Comparison of ENCODE assay signal across 28 mouse cellular contexts in genomic region chr11:35055496-35056125, GRCm38 (mm10).
A peak's percentile ranks its signal among the peaks of the same experiment; 100 is the strongest.
DNase-seq lines count a peak whose midpoint lies in the region; ATAC-seq and TF ChIP-seq lines count a peak whose summit lies in the region.
"Had no signal": no experiment of that assay in that cellular context is flagged by ENCODE, and none has a peak within 500 bp of the region (broad histone marks: within the 10 kb centered on the region; RNA-seq: fewer than 3 reads in every experiment).

No protein-coding gene starts in this region.

- no peaks in the 10 kb centered on the region for H3K9me3 ChIP-seq in limb, embryonic 11.5 days (ENCODE audit: control insufficient read depth, low read length)
- H3K9me3 ChIP-seq: embryonic facial prominence, embryonic 12.5 days; forebrain, embryonic 12.5 days; heart, embryonic 15.5 days; neural tube, embryonic 15.5 days had no signal

- H3K27ac ChIP-seq in limb, embryonic 11.5 days (replicated peaks; ENCODE audit: low read depth, low read length) = peak overlapping the region; percentile 21; the same call in 1 of the 2 replicates
- H3K27ac ChIP-seq: embryonic facial prominence, embryonic 12.5 days; forebrain, embryonic 12.5 days; gastrocnemius, adult 2 months; heart, embryonic 15.5 days; hindbrain, embryonic 14.5 days; neural tube, embryonic 15.5 days had no signal

- H3K4me3 ChIP-seq in lung, adult 2 months (replicated peaks; ENCODE audit: extremely low read depth, low read depth, low read length) = no peak overlapping the region
- no peak overlapping the region for H3K4me3 ChIP-seq in limb, embryonic 11.5 days (ENCODE audit: low read depth, low read length)
- H3K4me3 ChIP-seq: embryonic facial prominence, embryonic 12.5 days; erythroblast, embryonic 14.5 days; forebrain, embryonic 12.5 days; gastrocnemius, adult 2 months; heart, embryonic 15.5 days; neural tube, embryonic 15.5 days had no signal

- 60% methylated on average over 7 of the region's 7 CpGs for WGBS in lung, adult 2 months
- WGBS in limb, embryonic 11.5 days = 38% methylated on average over 7 of the region's 7 CpGs

- H3K36me3 ChIP-seq in limb, embryonic 11.5 days (ENCODE audit: control insufficient read depth, insufficient read depth, low read length) = no peaks in the 10 kb centered on the region
- H3K36me3 ChIP-seq: embryonic facial prominence, embryonic 12.5 days; forebrain, embryonic 12.5 days; heart, embryonic 15.5 days; neural tube, embryonic 15.5 days had no signal

- no peak for TF ChIP-seq CTCF in lung, adult 2 months (IDR thresholded peaks at IDR 0.05; ENCODE audit: insufficient read depth, low read length)

- H3K9ac ChIP-seq in limb, embryonic 11.5 days (ENCODE audit: low read length) = no peak overlapping the region
- H3K9ac ChIP-seq: embryonic facial prominence, embryonic 12.5 days; forebrain, embryonic 12.5 days; heart, embryonic 15.5 days; hindbrain, embryonic 14.5 days; liver, postnatal 0 days; neural tube, embryonic 15.5 days had no signal

- peak; percentile 9 for DNase-seq in lung, postnatal 14 days
- no peak for DNase-seq in lung, adult 2 months
- DNase-seq in adrenal gland, postnatal 14 days = peak; percentile 63
- peak; percentile 56 for DNase-seq in limb, embryonic 11.5 days (ENCODE audit: low spot score)
- DNase-seq in testis, postnatal 10 days (ENCODE audit: low spot score) = peak; percentile 43
- no peak for DNase-seq in kidney, postnatal 14 days
- DNase-seq in kidney, postnatal 4 days = no peak
- DNase-seq in c-Kit-positive CD71-positive TER-119-positive erythroid progenitor cells, embryonic 14.5 days (ENCODE audit: low spot score) = no peak
- DNase-seq: cerebellum, adult 11-12 months; cerebellum, postnatal 25 days; gastrocnemius, adult 2 months; heart, postnatal 36 days; kidney, adult 18-20 months; kidney, postnatal 25 days; layer of hippocampus, postnatal 36 days; liver, postnatal 0 days; retina, postnatal 1 day; right cerebral cortex, postnatal 25 days; thymus, postnatal 25 days had no signal

- H3K27me3 ChIP-seq in limb, embryonic 11.5 days (ENCODE audit: control insufficient read depth, insufficient read depth, low read length) = no peaks in the 10 kb centered on the region; the same call in 1 of the 2 replicates
- H3K27me3 ChIP-seq: embryonic facial prominence, embryonic 12.5 days; forebrain, embryonic 12.5 days; heart, embryonic 15.5 days; neural tube, embryonic 15.5 days had no signal

- H3K4me1 ChIP-seq in lung, adult 2 months (ENCODE audit: control insufficient read depth, insufficient read depth, low read length) = peaks cover 6% of the 10 kb centered on the region
- peaks cover 21% of the 10 kb centered on the region for H3K4me1 ChIP-seq in limb, embryonic 11.5 days (ENCODE audit: control insufficient read depth, insufficient read depth, low read length)
- H3K4me1 ChIP-seq: forebrain, embryonic 12.5 days had no signal

- 0 out of 2 replicates have a peak, but pooled peaks have one; percentile 21 for ATAC-seq in limb, embryonic 11.5 days (ENCODE audit: insufficient number of reproducible peaks, low FRiP score, low TSS enrichment, low read depth)
- ATAC-seq: inflammation-experienced regulatory T-cells, adult 6 months; liver, postnatal 0 days had no signal

- no peak overlapping the region for H3K4me2 ChIP-seq in limb, embryonic 11.5 days (ENCODE audit: low read depth, severe bottlenecking)
- H3K4me2 ChIP-seq: embryonic facial prominence, embryonic 12.5 days; forebrain, embryonic 12.5 days; heart, embryonic 15.5 days; hindbrain, embryonic 14.5 days; liver, embryonic 11.5 days; midbrain, embryonic 11.5 days; neural tube, embryonic 15.5 days had no signal

- no peak for TF ChIP-seq POLR2A in lung, adult 2 months (IDR thresholded peaks at IDR 0.05; ENCODE audit: borderline replicate concordance, extremely low read depth, low read depth, low read length)

Comparison
In these comparisons a context has a peak if more than half of its experiments do, and no peak if none do; other contexts are left out.
1. DNase-seq: peak in lung, postnatal 14 days (single experiment), adrenal gland, postnatal 14 days (single experiment), limb, embryonic 11.5 days (single experiment) and testis, postnatal 10 days (single experiment); none in lung, adult 2 months (single experiment), kidney, postnatal 14 days (single experiment), kidney, postnatal 4 days (0 of 2) and c-Kit-positive CD71-positive TER-119-positive erythroid progenitor cells, embryonic 14.5 days (single experiment).